Mouse (Mus musculus) kidney, postnatal 14 days (tissue): ENCODE results near the gene Rbm20.
A peak's percentile ranks its signal among the peaks of the same experiment; 100 is the strongest.
"Not testable (repeated sequence)": the region's sequence is repeated elsewhere in the genome, so short reads cannot be mapped to it uniquely, and the experiment has no call there.

Experiments used
- DNase-seq: peaks from one replicate; pipeline ENCODE4 v3.0.0; 2022; ENCODE audit warnings: mixed read lengths

Rbm20 gene

DNA sequence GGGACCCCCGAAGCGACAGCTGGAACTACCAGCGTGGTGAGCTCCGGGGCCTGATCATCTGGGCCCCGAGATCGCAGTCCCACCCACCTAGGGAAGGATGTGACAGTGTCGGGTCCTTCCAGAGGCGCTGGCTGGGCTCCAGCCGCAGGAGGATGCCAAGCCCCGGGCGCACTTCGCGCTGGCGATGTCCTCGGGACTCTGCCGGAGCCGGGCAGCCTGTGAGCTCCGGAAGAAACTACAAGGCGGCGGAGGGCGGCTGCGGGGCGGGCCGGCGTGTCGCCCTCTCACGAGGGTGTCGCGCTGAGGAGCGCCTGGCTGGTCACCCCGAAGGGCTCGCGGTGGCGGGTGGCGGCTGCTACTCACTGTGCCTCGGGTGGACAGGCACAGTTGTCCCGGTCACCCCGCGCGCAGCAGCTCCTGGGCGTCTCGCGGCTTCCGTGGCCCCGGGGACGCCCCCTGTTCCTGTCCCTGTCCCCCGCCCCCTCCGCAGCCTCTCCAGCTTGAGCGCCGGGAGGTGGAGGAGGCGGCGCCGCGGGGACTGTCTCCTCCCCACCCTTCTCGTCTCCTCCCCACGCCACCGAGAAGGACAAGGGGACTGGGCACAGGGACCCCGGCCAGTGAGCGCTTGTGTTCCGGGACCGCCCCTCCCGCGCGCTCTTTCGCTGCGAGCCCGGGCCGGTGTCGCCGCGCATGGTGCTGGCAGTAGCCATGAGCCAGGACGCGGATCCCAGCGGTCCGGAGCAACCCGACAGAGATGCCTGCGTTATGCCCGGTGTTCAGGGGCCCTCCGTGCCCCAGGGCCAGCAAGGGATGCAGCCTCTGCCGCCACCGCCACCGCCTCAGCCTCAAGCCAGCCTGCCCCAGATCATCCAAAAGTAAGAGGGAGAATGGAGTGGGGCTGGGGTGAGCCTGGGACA, at the start of gene Rbm20:
TSS of gene Rbm20 (plus strand) at position 589 of the 917 bp plus-strand sequence.
- peak; percentile 73 for DNase-seq

DNA sequence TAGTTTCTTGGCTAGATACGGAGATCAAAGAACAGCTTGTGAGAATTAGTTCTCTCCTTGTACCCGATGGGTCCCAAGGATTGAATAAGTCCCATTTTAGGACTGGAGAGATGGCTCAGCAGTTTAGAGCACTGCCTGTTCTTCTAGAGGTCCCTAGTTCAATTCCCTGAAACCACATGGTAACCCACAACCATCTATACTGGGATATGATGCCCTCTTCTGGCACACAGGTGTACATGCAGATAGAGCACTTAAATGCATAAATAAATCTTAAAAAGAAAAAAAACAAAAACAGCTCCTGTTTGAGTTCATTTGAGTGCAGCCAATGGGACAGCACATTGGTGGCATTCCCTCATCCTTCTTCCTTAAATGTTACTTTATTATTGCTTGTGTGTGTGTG, 39.1 kb upstream of the Rbm20 start:
- no peak for DNase-seq

- no peak for DNase-seq
Observed at GRCm38 (mm10) chr19:53638727-53639126, 38.4 kb upstream of the Rbm20 start.

GRCm38 (mm10) chr19:53644020-53644595, 33.0 kb upstream of the Rbm20 start:
- no peak for DNase-seq

DNA sequence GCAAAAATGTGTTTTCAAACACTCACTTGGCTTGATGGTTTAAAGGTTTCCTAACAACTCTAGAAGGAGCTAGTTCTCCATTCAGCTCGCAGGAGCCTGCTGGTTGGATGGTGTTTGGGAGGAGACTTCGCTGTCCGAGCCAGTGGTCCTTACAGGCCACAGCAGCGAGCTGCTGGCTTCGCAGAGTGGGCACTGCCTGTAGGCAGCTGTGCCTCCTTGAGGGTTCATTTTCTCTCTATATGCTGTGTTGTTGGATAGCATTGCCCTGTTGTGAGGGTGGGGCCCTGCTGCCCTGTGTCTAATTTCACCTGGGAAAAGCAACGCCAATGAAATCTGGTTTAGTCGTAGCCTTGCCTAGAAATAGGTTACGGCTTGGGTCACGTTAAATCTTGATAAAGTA, 29.8 kb upstream of the Rbm20 start:
- DNase-seq, result no peak

- DNase-seq, result no peak
Observed at GRCm38 (mm10) chr19:53648056-53648455, 29.1 kb upstream of the Rbm20 start.

DNA sequence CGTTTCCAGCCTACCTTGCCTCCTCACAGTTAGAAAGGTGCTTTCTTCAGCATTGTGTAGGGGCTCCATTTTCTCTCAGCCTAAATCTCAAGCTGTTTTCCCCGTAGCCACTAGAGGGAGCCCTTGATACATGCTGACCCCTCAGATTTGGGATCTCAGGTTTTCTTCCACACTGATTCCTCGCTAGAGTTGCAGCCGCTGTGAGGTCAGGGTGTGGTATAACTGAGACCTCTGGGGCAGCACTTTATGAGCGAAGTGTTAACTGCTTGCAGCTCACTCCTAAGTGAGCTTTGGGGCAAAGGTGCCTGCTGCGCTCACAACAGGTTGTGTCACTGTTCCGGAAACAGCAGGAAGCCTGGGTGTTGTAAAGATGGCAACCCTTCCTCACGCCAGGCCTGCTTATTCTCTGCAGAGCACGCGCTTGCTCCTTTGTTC, 28.3 kb upstream of the Rbm20 start:
- peak; percentile 80 for DNase-seq

DNA sequence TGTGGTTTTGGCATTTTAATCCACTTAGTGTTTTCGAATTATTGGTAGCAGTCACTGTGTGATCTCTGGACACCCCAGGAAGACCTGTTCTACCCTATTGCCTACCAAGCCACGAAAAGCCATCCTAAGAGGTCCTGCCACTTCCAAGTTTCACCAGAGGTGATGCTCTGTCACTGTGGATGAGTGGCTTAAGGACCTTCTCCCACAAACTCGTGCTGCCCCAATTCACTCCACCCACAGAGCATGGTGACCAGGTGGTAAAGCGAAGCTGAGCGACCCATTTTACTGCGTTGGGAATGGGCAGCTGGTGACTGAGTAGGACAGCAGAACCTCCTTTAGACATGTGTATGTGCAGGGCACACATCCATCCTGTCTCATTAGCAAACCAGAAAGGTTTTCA, 27.7 kb upstream of the Rbm20 start:
- DNase-seq, result no peak

DNA sequence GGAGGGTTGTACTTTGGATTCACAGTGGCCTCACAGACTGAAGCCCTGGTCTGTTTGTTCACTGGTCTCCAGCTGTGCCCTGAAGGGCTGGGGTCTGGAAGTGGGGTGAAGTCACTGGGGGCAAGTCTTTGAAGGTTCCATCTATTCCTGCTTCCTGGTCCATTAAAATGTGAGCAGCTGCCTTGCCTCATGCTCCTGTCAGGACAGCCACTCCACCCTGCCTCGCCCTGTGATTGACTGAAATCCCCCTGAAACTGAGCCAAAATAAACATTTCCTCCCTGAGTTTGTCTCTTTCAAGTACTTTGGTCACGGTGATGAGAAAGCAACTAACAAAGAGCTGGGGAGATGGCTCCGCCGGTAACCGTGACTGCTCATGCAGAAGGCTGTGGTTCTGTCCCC, 27.3 kb upstream of the Rbm20 start:
- peak; percentile 47 for DNase-seq

- no peak for DNase-seq
Observed at GRCm38 (mm10) chr19:53650921-53651320, 26.2 kb upstream of the Rbm20 start.

- no peak for DNase-seq
Observed at GRCm38 (mm10) chr19:53652267-53652666, 24.8 kb upstream of the Rbm20 start.

- peak; percentile 80 for DNase-seq
Observed at GRCm38 (mm10) chr19:53653624-53654467, 23.3 kb upstream of the Rbm20 start.

- DNase-seq, result not testable (repeated sequence)
Observed at GRCm38 (mm10) chr19:53656443-53656842, 20.7 kb upstream of the Rbm20 start.

DNA sequence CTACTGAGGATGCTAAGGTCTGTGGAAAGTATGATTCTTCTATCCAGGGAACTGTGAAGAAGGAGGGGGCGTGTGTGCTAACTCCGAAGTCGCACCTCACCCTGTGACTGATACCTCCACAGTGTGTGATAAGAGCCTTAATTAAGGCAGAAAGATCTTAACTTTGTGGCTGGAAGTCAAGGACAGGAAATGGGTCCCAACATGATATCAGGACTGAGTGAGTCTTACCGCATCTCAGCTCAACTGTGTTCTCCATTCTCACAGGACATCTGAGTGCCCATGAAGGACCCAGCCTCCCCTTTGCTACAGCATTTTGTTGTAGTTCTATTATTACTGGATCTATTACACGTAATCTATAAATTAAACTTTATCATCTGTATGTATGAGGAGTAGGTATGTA, 19.7 kb upstream of the Rbm20 start:
- DNase-seq, result no peak

- no peak for DNase-seq
Observed at GRCm38 (mm10) chr19:53660722-53661420, 16.2 kb upstream of the Rbm20 start.

DNA sequence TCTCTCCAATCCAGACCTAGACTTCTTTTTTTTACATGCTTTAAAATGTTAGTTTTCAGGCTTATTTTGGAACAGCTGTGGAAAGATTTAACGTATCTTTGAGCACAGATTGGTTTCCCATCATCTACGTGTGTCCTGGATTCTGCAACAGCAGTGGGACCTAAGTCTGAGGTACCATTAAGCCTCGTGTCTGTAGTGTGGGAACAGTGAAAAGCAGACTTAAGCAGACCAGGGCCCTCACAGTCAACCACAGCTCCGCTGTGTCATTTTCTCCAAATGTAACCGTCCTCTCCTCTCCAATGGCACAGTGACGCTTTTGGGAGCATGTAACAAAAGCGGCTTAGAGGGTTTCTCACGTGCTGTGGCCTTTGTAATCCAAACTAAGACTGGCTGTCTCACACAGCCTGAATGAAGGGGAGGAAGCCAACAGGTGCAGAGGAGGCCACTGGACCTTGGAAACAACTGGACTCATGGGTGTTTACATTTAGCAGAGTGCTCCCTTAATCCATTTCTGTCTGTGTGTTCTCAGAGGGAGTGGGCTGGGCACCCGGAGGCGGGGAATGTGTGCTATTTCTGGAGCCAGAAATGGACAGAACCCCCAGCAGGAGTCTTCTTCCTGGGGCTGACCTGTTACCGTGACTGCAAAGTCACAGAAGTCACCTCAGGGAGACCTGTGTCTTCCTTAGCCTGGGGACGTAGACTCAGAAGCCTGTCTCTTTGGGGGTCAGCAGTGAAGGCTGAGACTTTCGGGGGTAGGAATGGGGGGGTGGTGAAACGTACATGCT, 15.0 kb upstream of the Rbm20 start:
- DNase-seq, result no peak

DNA sequence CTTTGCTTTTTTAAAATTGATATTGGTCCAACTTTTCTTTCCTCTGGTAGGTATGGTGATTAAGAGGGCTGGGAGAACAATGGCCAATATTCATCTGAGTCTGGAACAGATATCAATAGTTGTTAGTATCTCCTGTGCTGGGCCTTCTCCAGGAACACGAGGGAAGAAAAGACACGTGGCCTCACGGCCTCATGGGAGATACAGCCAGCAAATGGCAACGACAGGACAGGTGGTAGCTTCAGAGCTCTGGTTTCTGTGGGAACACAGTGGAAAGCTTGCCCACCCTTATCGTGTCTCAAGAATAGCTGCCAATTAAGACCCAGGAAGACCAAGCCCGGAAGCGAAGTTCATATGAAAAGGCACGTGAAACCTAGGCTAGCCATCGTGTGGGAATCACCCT, 12.3 kb upstream of the Rbm20 start:
- no peak for DNase-seq

DNA sequence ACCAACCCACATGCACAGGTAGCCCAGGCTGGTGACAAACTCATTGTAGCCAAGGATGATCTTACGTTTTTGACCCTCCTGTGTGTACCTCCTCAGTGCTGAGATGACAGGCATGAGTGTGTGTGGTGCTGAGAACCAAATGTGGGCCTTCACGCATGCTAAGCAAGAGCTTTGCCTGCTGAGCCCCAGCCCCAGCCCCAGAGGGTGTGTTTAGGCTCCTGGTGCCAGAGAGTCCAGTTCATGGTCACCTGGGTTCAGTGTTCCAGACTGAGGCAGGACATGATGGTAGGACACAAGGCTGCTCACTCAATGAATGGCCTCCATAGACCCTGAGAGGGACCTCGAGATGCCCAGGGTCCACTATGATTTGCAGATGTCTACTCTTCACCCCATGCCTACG, 11.7 kb upstream of the Rbm20 start:
- no peak for DNase-seq

GRCm38 (mm10) chr19:53666708-53667107, 10.4 kb upstream of the Rbm20 start:
- no peak for DNase-seq

DNA sequence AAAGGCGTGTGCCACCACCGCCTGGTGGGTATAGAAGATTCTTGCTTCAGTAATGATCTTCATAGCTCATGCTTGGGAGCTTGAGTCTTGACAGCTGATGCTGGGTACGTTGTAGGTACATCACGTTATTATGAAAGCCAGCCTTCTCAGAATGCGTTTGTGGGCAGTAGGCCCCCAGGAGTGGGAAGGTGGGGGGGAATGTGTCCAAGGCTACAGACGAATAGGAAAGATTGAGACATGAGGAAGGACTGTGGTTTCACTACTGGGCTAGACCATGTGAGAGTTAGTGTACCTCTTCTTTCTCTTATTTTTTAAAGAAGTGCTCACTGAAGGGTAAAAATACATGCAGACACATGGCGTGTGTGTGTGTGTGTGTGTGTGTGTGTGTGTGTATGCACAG, 8.3 kb upstream of the Rbm20 start:
- DNase-seq, result no peak

- no peak for DNase-seq
Observed at GRCm38 (mm10) chr19:53670625-53671141, 6.4 kb upstream of the Rbm20 start.

DNA sequence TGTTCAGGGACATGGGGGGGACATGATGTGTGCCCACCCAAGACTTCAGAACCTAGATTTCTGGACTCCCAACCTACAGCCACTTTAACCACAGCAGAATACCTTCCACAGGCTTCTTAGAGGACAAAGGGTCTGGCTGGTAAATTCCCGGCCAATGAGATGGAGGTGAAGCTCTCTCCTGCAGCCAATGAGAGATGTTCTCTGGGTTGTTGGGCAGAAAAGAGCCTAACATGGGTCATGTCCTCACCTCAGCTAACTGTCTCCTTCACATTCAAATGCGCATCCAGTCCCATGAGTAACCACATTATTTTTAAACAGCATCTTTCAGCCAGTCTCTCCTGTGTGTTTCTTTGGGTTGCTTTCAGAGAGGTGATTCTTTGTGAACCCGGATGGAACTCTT, 5.7 kb upstream of the Rbm20 start:
- no peak for DNase-seq
